ENCODE assay signal across 30 mouse cellular contexts in genomic region chr6:98178005-98178404, GRCm38 (mm10).
A peak's percentile ranks its signal among the peaks of the same experiment; 100 is the strongest.
DNase-seq lines count a peak whose midpoint lies in the region; ATAC-seq lines count a peak whose summit lies in the region.
"Had no signal": no experiment of that assay in that cellular context is flagged by ENCODE, and none has a peak within 500 bp of the region (broad histone marks: within the 10 kb centered on the region; RNA-seq: fewer than 3 reads in every experiment).

No protein-coding gene starts in this region.

- no peak overlapping the region for H3K4me3 ChIP-seq in forebrain, embryonic 14.5 days (ENCODE audit: low read depth, low read length)
- no peak overlapping the region for H3K4me3 ChIP-seq in forebrain, embryonic 15.5 days
- H3K4me3 ChIP-seq in lung, embryonic 15.5 days, result no peak overlapping the region
- H3K4me3 ChIP-seq: embryonic facial prominence, embryonic 13.5 days; forebrain, embryonic 13.5 days; hindbrain, embryonic 13.5 days; layer of hippocampus, adult 2 months; left cerebral cortex, adult 2 months; limb, embryonic 12.5 days; liver, embryonic 15.5 days; midbrain, embryonic 10.5 days; myocyte; neural tube, embryonic 12.5 days had no signal

- H3K27me3 ChIP-seq in forebrain, embryonic 14.5 days (replicated peaks; ENCODE audit: control insufficient read depth, insufficient read depth, low read length), result no peaks in the 10 kb centered on the region
- H3K27me3 ChIP-seq in forebrain, embryonic 15.5 days, result no peaks in the 10 kb centered on the region
- no peaks in the 10 kb centered on the region for H3K27me3 ChIP-seq in lung, embryonic 15.5 days
- H3K27me3 ChIP-seq: embryonic facial prominence, embryonic 13.5 days; forebrain, embryonic 13.5 days; hindbrain, embryonic 13.5 days; limb, embryonic 12.5 days; liver, embryonic 15.5 days; neural tube, embryonic 12.5 days had no signal

- no peak overlapping the region for H3K27ac ChIP-seq in forebrain, embryonic 14.5 days (ENCODE audit: low read depth, low read length)
- no peak overlapping the region for H3K27ac ChIP-seq in forebrain, embryonic 15.5 days (replicated peaks)
- no peak overlapping the region for H3K27ac ChIP-seq in lung, embryonic 15.5 days
- H3K27ac ChIP-seq: embryonic facial prominence, embryonic 13.5 days; forebrain, embryonic 13.5 days; hindbrain, embryonic 13.5 days; layer of hippocampus, adult 2 months; left cerebral cortex, adult 2 months; limb, embryonic 12.5 days; liver, embryonic 15.5 days; midbrain, embryonic 10.5 days; neural tube, embryonic 12.5 days had no signal

- whole genome bisulfite sequencing in forebrain, embryonic 14.5 days, result 65% methylated on average over 2 of the region's 2 CpGs
- WGBS in forebrain, embryonic 15.5 days, result 55% methylated on average over 2 of the region's 2 CpGs
- 28% methylated on average over 2 of the region's 2 CpGs for WGBS in lung, embryonic 15.5 days

- no peak overlapping the region for H3K9ac ChIP-seq in forebrain, embryonic 14.5 days (ENCODE audit: low read length)
- no peak overlapping the region for H3K9ac ChIP-seq in forebrain, embryonic 15.5 days (replicated peaks)
- no peak overlapping the region for H3K9ac ChIP-seq in lung, embryonic 15.5 days
- H3K9ac ChIP-seq: embryonic facial prominence, embryonic 13.5 days; forebrain, embryonic 13.5 days; hindbrain, embryonic 13.5 days; limb, embryonic 12.5 days; liver, embryonic 15.5 days; neural tube, embryonic 12.5 days had no signal

- no peaks in the 10 kb centered on the region for H3K9me3 ChIP-seq in forebrain, embryonic 14.5 days (replicated peaks; ENCODE audit: control insufficient read depth, low read length)
- no peaks in the 10 kb centered on the region for H3K9me3 ChIP-seq in forebrain, embryonic 15.5 days
- H3K9me3 ChIP-seq in lung, embryonic 15.5 days, result no peaks in the 10 kb centered on the region
- H3K9me3 ChIP-seq: embryonic facial prominence, embryonic 13.5 days; forebrain, embryonic 13.5 days; hindbrain, embryonic 13.5 days; limb, embryonic 12.5 days; liver, embryonic 15.5 days; midbrain, embryonic 10.5 days; neural tube, embryonic 12.5 days had no signal

- peak; percentile 50 for DNase-seq in forebrain, embryonic 14.5 days (ENCODE audit: low spot score)
- DNase-seq in heart, postnatal 10 days, result peak; percentile 20 to 23
- DNase-seq in heart, adult 11 months, result no peak
- no peak for DNase-seq in lung, adult 18-20 months
- peak; percentile 15 for DNase-seq in brain, adult 2 months (ENCODE audit: low read depth, low spot score)
- DNase-seq: adrenal gland, postnatal 10 days; cerebellum, adult 11-12 months; cerebellum, adult 9-11 months; embryo, embryonic 11 days; gastrocnemius, postnatal 10 days; kidney, adult 8-10 months; kidney, postnatal 25 days; thymus, adult 2 months; thymus, postnatal 36 days had no signal

- H3K36me3 ChIP-seq in forebrain, embryonic 14.5 days (ENCODE audit: control insufficient read depth, insufficient read depth, low read length), result no peaks in the 10 kb centered on the region
- no peaks in the 10 kb centered on the region for H3K36me3 ChIP-seq in forebrain, embryonic 15.5 days
- H3K36me3 ChIP-seq in lung, embryonic 15.5 days, result no peaks in the 10 kb centered on the region
- H3K36me3 ChIP-seq: embryonic facial prominence, embryonic 13.5 days; G1E; hindbrain, embryonic 13.5 days; limb, embryonic 12.5 days; liver, embryonic 15.5 days; midbrain, embryonic 10.5 days; neural tube, embryonic 12.5 days had no signal

- intact Hi-C loops in heart, postnatal 10 days (cut with DNase I), result no loop called here

- H3K4me2 ChIP-seq in forebrain, embryonic 14.5 days (ENCODE audit: low read length), result no peak overlapping the region
- no peak overlapping the region for H3K4me2 ChIP-seq in forebrain, embryonic 15.5 days (replicated peaks)
- no peak overlapping the region for H3K4me2 ChIP-seq in lung, embryonic 15.5 days
- H3K4me2 ChIP-seq: embryonic facial prominence, embryonic 13.5 days; forebrain, embryonic 13.5 days; heart, embryonic 11.5 days; hindbrain, embryonic 13.5 days; limb, embryonic 12.5 days; liver, embryonic 15.5 days; neural tube, embryonic 12.5 days had no signal

- no peaks in the 10 kb centered on the region for H3K4me1 ChIP-seq in forebrain, embryonic 14.5 days (ENCODE audit: control insufficient read depth, insufficient read depth, low read length)
- no peaks in the 10 kb centered on the region for H3K4me1 ChIP-seq in forebrain, embryonic 15.5 days
- H3K4me1 ChIP-seq in lung, embryonic 15.5 days, result no peaks in the 10 kb centered on the region
- H3K4me1 ChIP-seq: embryonic facial prominence, embryonic 13.5 days; forebrain, embryonic 13.5 days; hindbrain, embryonic 13.5 days; limb, embryonic 12.5 days; liver, embryonic 15.5 days; midbrain, embryonic 10.5 days; neural tube, embryonic 12.5 days had no signal

- no peak for ATAC-seq in forebrain, embryonic 14.5 days
- no peak for ATAC-seq in forebrain, embryonic 15.5 days (replicated peaks)
- peak; percentile 46; the same call in 1 of the 2 replicates for ATAC-seq in lung, embryonic 15.5 days (ENCODE audit: borderline replicate concordance, extremely low read depth, low FRiP score, low TSS enrichment)
- ATAC-seq: forebrain, embryonic 13.5 days; intestine, embryonic 16.5 days; Patski had no signal

Comparison
In these comparisons a context has a peak if more than half of its experiments do, and no peak if none do; other contexts are left out.
1. DNase-seq: peak in forebrain, embryonic 14.5 days (single experiment), heart, postnatal 10 days (2 of 2) and brain, adult 2 months (single experiment); none in heart, adult 11 months (single experiment) and lung, adult 18-20 months (0 of 2).